Mouse (Mus musculus) hindbrain, embryonic 12.5 days (tissue): ENCODE measurements around the gene 1700030J22Rik. TPM values are rescaled to one million over a fixed set of nuclear protein-coding genes. Genes with fewer than 3 reads are reported as not detected.

ENCODE experiments used
- ATAC-seq: fragments of 200-750 bp; cut with Nextera tagmentation; 2 replicates; pipeline ENCODE4 v1.8.0; 2017; ENCODE audit warnings: moderate TSS enrichment; ENCODE audit not compliant: low FRiP score
- H3K27ac ChIP-seq: fragments of 300-500 bp; sonication (generic); 2 replicates; pipeline ENCODE4 v1.5.1; 2016; ENCODE audit warnings: mild to moderate bottlenecking
- H3K27me3 ChIP-seq: fragments of 300-500 bp; sonication (generic); 2 replicates; pipeline ENCODE4 v1.6.1; 2016; ENCODE audit warnings: mild to moderate bottlenecking
- H3K36me3 ChIP-seq: fragments of 300-500 bp; sonication (generic); 2 replicates; pipeline ENCODE4 v1.6.1; 2016; ENCODE audit warnings: mild to moderate bottlenecking
- H3K4me1 ChIP-seq: fragments of 300-500 bp; sonication (generic); 2 replicates; pipeline ENCODE4 v1.6.1; 2016
- H3K4me2 ChIP-seq: fragments of 300-500 bp; sonication (generic); replicated peaks from 2 replicates; pipeline ENCODE4 v1.6.1; 2016; ENCODE audit warnings: mild to moderate bottlenecking
- H3K4me3 ChIP-seq: fragments of 300-500 bp; sonication (generic); 2 replicates; pipeline ENCODE4 v1.5.1; 2016; ENCODE audit warnings: mild to moderate bottlenecking
- H3K9ac ChIP-seq: fragments of 300-500 bp; sonication (generic); 2 replicates; pipeline ENCODE4 v1.6.1; 2016; ENCODE audit warnings: mild to moderate bottlenecking, moderate library complexity
- H3K9me3 ChIP-seq: fragments of 300-500 bp; sonication (generic); replicated peaks from 2 replicates; pipeline ENCODE4 v1.6.1; 2016; ENCODE audit warnings: mild to moderate bottlenecking
- WGBS: fragments of 180-500 bp; shearing (Covaris S2); methylation state at CpG from one replicate; pipeline ENCODE4 v1.1.7; 2016; 5-methylcytosine and 5-hydroxymethylcytosine counted together
- polyA plus RNA-seq: library from polyadenylated mRNA; unstranded; fragments of >200 nt; fragmentation: Nextera tagmentation; extraction: Ambion mirVana; gene quantifications from 2 replicates; pipeline ENCODE4 v1.2.1, GENCODE M21; 2016

The 1700030J22Rik gene
- polyA plus RNA-seq, 1 experiment from 2014 or later, result 6.7 TPM

GRCm38 (mm10) chr8:116992176-116992971 lies 13.6 kb upstream of the 1700030J22Rik start:
- H3K4me2 ChIP-seq, result peak overlapping the region; percentile 86
- peak overlapping the region; percentile 65 for H3K4me3 ChIP-seq
- ATAC-seq, result no peak
- H3K27me3 ChIP-seq, result 0 out of 2 replicates have a peak, but pooled peaks cover 3% of the 10 kb centered on the region
- H3K36me3 ChIP-seq, result 0 out of 2 replicates have a peak, but pooled peaks cover 3% of the 10 kb centered on the region
- 11% methylated on average over 23 of the region's 23 CpGs for WGBS
- no peak overlapping the region for H3K27ac ChIP-seq
- peak overlapping the region; percentile 64 for H3K9ac ChIP-seq
- peaks cover 13% of the 10 kb centered on the region for H3K4me1 ChIP-seq
- H3K9me3 ChIP-seq, result no peaks in the 10 kb centered on the region

GRCm38 (mm10) chr8:116991241-116991640 lies 12.5 kb upstream of the 1700030J22Rik start:
- Histone ChIP-seq H3K4me3 (no peak overlapping the region), H3K36me3 (0 out of 2 replicates have a peak, but pooled peaks cover 11% of the 10 kb centered on the region), H3K27me3 (0 out of 2 replicates have a peak, but pooled peaks cover 3% of the 10 kb centered on the region), H3K4me1 (peaks cover 13% of the 10 kb centered on the region), H3K9ac (0 out of 2 replicates have a peak overlapping the region, but pooled peaks have one; percentile 18), H3K27ac (no peak overlapping the region), H3K4me2 (no peak overlapping the region), H3K9me3 (no peaks in the 10 kb centered on the region)
- 93% methylated on average over 8 of the region's 8 CpGs for WGBS
- no peak for ATAC-seq

GRCm38 (mm10) chr8:116989842-116990241 lies 11.1 kb upstream of the 1700030J22Rik start:
- Histone ChIP-seq H3K36me3 (peaks cover 16% of the 10 kb centered on the region), H3K9ac (no peak overlapping the region), H3K4me2 (no peak overlapping the region), H3K27me3 (0 out of 2 replicates have a peak, but pooled peaks cover 3% of the 10 kb centered on the region), H3K4me3 (no peak overlapping the region), H3K4me1 (peaks cover 13% of the 10 kb centered on the region), H3K9me3 (no peaks in the 10 kb centered on the region), H3K27ac (no peak overlapping the region)
- ATAC-seq, result no peak
- WGBS, result 97% methylated on average over 3 of the region's 3 CpGs

- Histone ChIP-seq H3K9ac (no peak overlapping the region), H3K4me2 (no peak overlapping the region; the same call in 1 of the 2 replicates), H3K4me3 (no peak overlapping the region), H3K9me3 (no peaks in the 10 kb centered on the region), H3K27ac (no peak overlapping the region), H3K4me1 (peaks cover 12% of the 10 kb centered on the region), H3K27me3 (no peaks in the 10 kb centered on the region), H3K36me3 (peaks cover 12% of the 10 kb centered on the region)
- WGBS, result 12% methylated on average over 4 of the region's 4 CpGs
- ATAC-seq, result no peak
Measured at GRCm38 (mm10) chr8:116980117-116980516, 1.4 kb upstream of the 1700030J22Rik start.

GRCm38 (mm10) chr8:116978052-116978451 lies 707 bp downstream of the 1700030J22Rik start:
- WGBS, result 37% methylated on average over 8 of the region's 8 CpGs
- no peaks in the 10 kb centered on the region for H3K27me3 ChIP-seq
- no peak for ATAC-seq
- peak overlapping the region; percentile 45; the same call in 1 of the 2 replicates for H3K27ac ChIP-seq
- 0 out of 2 replicates have a peak, but pooled peaks cover 2% of the 10 kb centered on the region for H3K36me3 ChIP-seq
- H3K4me3 ChIP-seq, result peak overlapping the region; percentile 67
- H3K4me2 ChIP-seq, result peak overlapping the region; percentile 75
- peaks cover 12% of the 10 kb centered on the region for H3K4me1 ChIP-seq
- no peaks in the 10 kb centered on the region for H3K9me3 ChIP-seq
- peak overlapping the region; percentile 52 for H3K9ac ChIP-seq

- Histone ChIP-seq H3K36me3 (0 out of 2 replicates have a peak, but pooled peaks cover 9% of the 10 kb centered on the region), H3K9ac (no peak overlapping the region), H3K4me1 (peaks cover 12% of the 10 kb centered on the region), H3K27me3 (no peaks in the 10 kb centered on the region), H3K4me3 (no peak overlapping the region), H3K9me3 (no peaks in the 10 kb centered on the region), H3K4me2 (no peak overlapping the region), H3K27ac (no peak overlapping the region)
- ATAC-seq, result no peak
- 68% methylated on average over 5 of the region's 5 CpGs for WGBS
Measured at GRCm38 (mm10) chr8:116975606-116976005, 3.2 kb downstream of the 1700030J22Rik start.

GRCm38 (mm10) chr8:116975066-116975465 lies 3.7 kb downstream of the 1700030J22Rik start:
- WGBS, result 39% methylated on average over 5 of the region's 5 CpGs
- H3K27ac ChIP-seq, result no peak overlapping the region
- ATAC-seq, result no peak

GRCm38 (mm10) chr8:116969531-116969930 lies 9.2 kb downstream of the 1700030J22Rik start:
- H3K4me3 ChIP-seq, result no peak overlapping the region
- no peaks in the 10 kb centered on the region for H3K9me3 ChIP-seq
- no peak overlapping the region for H3K4me2 ChIP-seq
- H3K27ac ChIP-seq, result no peak overlapping the region
- H3K27me3 ChIP-seq, result no peaks in the 10 kb centered on the region
- 0 out of 2 replicates have a peak, but pooled peaks cover 9% of the 10 kb centered on the region for H3K36me3 ChIP-seq
- 84% methylated on average over 6 of the region's 6 CpGs for WGBS
- no peak for ATAC-seq
- no peak overlapping the region for H3K9ac ChIP-seq
- H3K4me1 ChIP-seq, result no peaks in the 10 kb centered on the region

More at GRCm38 (mm10) chr8:116975066-116975465, 3.7 kb downstream of the 1700030J22Rik start:
- H3K4me2 ChIP-seq, result no peak overlapping the region
- H3K36me3 ChIP-seq, result 0 out of 2 replicates have a peak, but pooled peaks cover 9% of the 10 kb centered on the region
- H3K9me3 ChIP-seq, result no peaks in the 10 kb centered on the region
- no peak overlapping the region for H3K4me3 ChIP-seq
- no peaks in the 10 kb centered on the region for H3K27me3 ChIP-seq
- no peak overlapping the region for H3K9ac ChIP-seq
- H3K4me1 ChIP-seq, result peaks cover 12% of the 10 kb centered on the region

- WGBS, result 93% methylated on average over 9 of the region's 9 CpGs
- H3K9me3 ChIP-seq, result no peaks in the 10 kb centered on the region
- no peak overlapping the region for H3K4me3 ChIP-seq
- H3K9ac ChIP-seq, result no peak overlapping the region
- ATAC-seq, result no peak
- peaks cover 63% of the 10 kb centered on the region for H3K36me3 ChIP-seq
- H3K27me3 ChIP-seq, result no peaks in the 10 kb centered on the region
- no peak overlapping the region for H3K27ac ChIP-seq
- no peaks in the 10 kb centered on the region for H3K4me1 ChIP-seq
- H3K4me2 ChIP-seq, result no peak overlapping the region
Measured at GRCm38 (mm10) chr8:116954415-116954814, 24.3 kb downstream of the 1700030J22Rik start.

GRCm38 (mm10) chr8:116952428-116952827 lies 26.3 kb downstream of the 1700030J22Rik start:
- H3K9ac ChIP-seq, result no peak overlapping the region
- WGBS, result 95% methylated on average over 8 of the region's 8 CpGs
- H3K4me2 ChIP-seq, result no peak overlapping the region
- H3K9me3 ChIP-seq, result no peaks in the 10 kb centered on the region
- no peak overlapping the region for H3K27ac ChIP-seq
- H3K4me3 ChIP-seq, result no peak overlapping the region
- peaks cover 46% of the 10 kb centered on the region for H3K36me3 ChIP-seq
- H3K27me3 ChIP-seq, result no peaks in the 10 kb centered on the region
- no peaks in the 10 kb centered on the region for H3K4me1 ChIP-seq
- no peak for ATAC-seq

GRCm38 (mm10) chr8:116951778-116952177 lies 27.0 kb downstream of the 1700030J22Rik start:
- Histone ChIP-seq H3K36me3 (peaks cover 40% of the 10 kb centered on the region), H3K4me3 (no peak overlapping the region), H3K4me1 (no peaks in the 10 kb centered on the region), H3K9ac (no peak overlapping the region), H3K9me3 (no peaks in the 10 kb centered on the region), H3K27me3 (no peaks in the 10 kb centered on the region), H3K4me2 (no peak overlapping the region), H3K27ac (no peak overlapping the region)
- no peak for ATAC-seq
- 93% methylated on average over 2 of the region's 2 CpGs for WGBS

GRCm38 (mm10) chr8:116951369-116951768 lies 27.4 kb downstream of the 1700030J22Rik start:
- H3K27ac ChIP-seq, result no peak overlapping the region
- no peaks in the 10 kb centered on the region for H3K27me3 ChIP-seq
- ATAC-seq, result no peak
- H3K36me3 ChIP-seq, result peaks cover 36% of the 10 kb centered on the region
- no peak overlapping the region for H3K4me2 ChIP-seq
- H3K4me3 ChIP-seq, result no peak overlapping the region
- WGBS, result 77% methylated on average over 5 of the region's 5 CpGs
- no peaks in the 10 kb centered on the region for H3K4me1 ChIP-seq
- H3K9me3 ChIP-seq, result no peaks in the 10 kb centered on the region
- no peak overlapping the region for H3K9ac ChIP-seq
